Mouse (Mus musculus) heart, postnatal 0 days (tissue): Measurements from ENCODE around the gene Apoa5. TPM values are rescaled to one million over a fixed set of nuclear protein-coding genes. Genes with fewer than 3 reads are reported as not detected.
A peak's percentile ranks its signal among the peaks of the same experiment; 100 is the strongest.

Experiments
- ATAC-seq: fragments of 200-750 bp; cut with Nextera tagmentation; 2 replicates; pipeline ENCODE4 v1.8.0; 2017; ENCODE audit warnings: low read depth, moderate number of reproducible peaks, moderate library complexity; ENCODE audit not compliant: insufficient read depth
- DNase-seq: peaks from one replicate; pipeline ENCODE4 v3.0.0-alpha.2; 2016; ENCODE audit warnings: low spot score
- H3K27ac ChIP-seq: fragments of 300-500 bp; sonication (generic); 2 replicates; pipeline ENCODE4 v1.5.1; 2014; ENCODE audit warnings: low read depth, mild to moderate bottlenecking
- H3K27me3 ChIP-seq: fragments of 300-500 bp; sonication (generic); 2 replicates; pipeline ENCODE4 v1.6.1; 2014; ENCODE audit warnings: low read length, mixed read lengths; ENCODE audit not compliant: control insufficient read depth, insufficient read depth
- H3K36me3 ChIP-seq: fragments of 300-500 bp; sonication (generic); replicated peaks from 2 replicates; pipeline ENCODE4 v1.6.1; 2014; ENCODE audit warnings: low read length, mixed read lengths; ENCODE audit not compliant: control insufficient read depth, insufficient read depth
- H3K4me1 ChIP-seq: fragments of 300-500 bp; sonication (generic); 2 replicates; pipeline ENCODE4 v1.6.1; 2014; ENCODE audit warnings: antibody characterized with exemption; ENCODE audit not compliant: control insufficient read depth, insufficient read depth
- H3K4me2 ChIP-seq: fragments of 300-500 bp; sonication (generic); 2 replicates; pipeline ENCODE4 v1.6.1; 2014; ENCODE audit warnings: low read depth, mild to moderate bottlenecking, low read length, moderate library complexity
- H3K4me3 ChIP-seq: fragments of 300-500 bp; sonication (generic); 2 replicates; pipeline ENCODE4 v1.5.1; 2014; ENCODE audit warnings: low read depth, low read length
- H3K9ac ChIP-seq: fragments of 300-500 bp; sonication (generic); replicated peaks from 2 replicates; pipeline ENCODE4 v1.6.1; 2014; ENCODE audit warnings: low read depth, low read length, mixed read lengths
- H3K9me3 ChIP-seq: fragments of 300-500 bp; sonication (generic); replicated peaks from 2 replicates; pipeline ENCODE4 v1.6.1; 2016; ENCODE audit warnings: low read length; ENCODE audit not compliant: control insufficient read depth
- CTCF ChIP-seq: IDR thresholded peaks from 2 replicates; pipeline ENCODE4 v1.5.1; 2016; ENCODE audit warnings: antibody characterized with exemption, control low read depth, low read depth
- EP300 ChIP-seq: IDR thresholded peaks from 2 replicates; pipeline ENCODE4 v1.6.1; 2016; ENCODE audit warnings: antibody characterized with exemption, low read depth
- WGBS: fragments of 180-500 bp; shearing (Covaris S2); extraction: QIAGEN DNeasy Blood & Tissue Kit; methylation state at CpG from one replicate; pipeline ENCODE4 v1.1.7; 2014; 5-methylcytosine and 5-hydroxymethylcytosine counted together
- polyA plus RNA-seq: library from polyadenylated mRNA; unstranded; fragments of >200 nt; fragmentation: Nextera tagmentation; extraction: Ambion mirVana; gene quantifications from 2 replicates; pipeline ENCODE4 v1.2.1, GENCODE M21; 2015
- total RNA-seq: library from RNA; depleted of rRNA; stranded (reverse); fragments of >200 nt; gene quantifications from 2 replicates; pipeline ENCODE4 v1.2.3, GENCODE M21; 2014; ENCODE audit warnings: low replicate concordance; rRNA removed

The Apoa5 gene
- total RNA-seq = 0.23 and 0.80 TPM in 2 replicates
- 0.14 TPM in 1 of 2 replicates, not detected in the other for polyA plus RNA-seq

- Histone ChIP-seq H3K36me3 (no peaks in the 10 kb centered on the region), H3K4me3 (no peak within 1 kb of the TSS), H3K9ac (no peak within 1 kb of the TSS), H3K27ac (no peak within 1 kb of the TSS), H3K4me2 (no peak within 1 kb of the TSS), H3K27me3 (peaks cover 7% of the 10 kb centered on the region), H3K4me1 (0 out of 2 replicates have a peak, but pooled peaks cover under 1% of the 10 kb centered on the region), H3K9me3 (no peaks in the 10 kb centered on the region)
- no peak for DNase-seq
- no peak for ATAC-seq
- WGBS = 49% methylated on average over 7 of the region's 7 CpGs
- no peak for TF ChIP-seq CTCF
- no peak for TF ChIP-seq EP300
These were observed at the start of gene Apoa5 for GRCm38 (mm10) chr9:46268343-46268873. Gene Apoa5 (plus strand): TSS chr9:46268633.

- WGBS = 74% methylated on average over 6 of the region's 6 CpGs
- peak; percentile 22; the same call in 1 of the 2 replicates for ATAC-seq
- Histone ChIP-seq H3K4me1 (no peaks in the 10 kb centered on the region), H3K4me3 (no peak overlapping the region), H3K9me3 (no peaks in the 10 kb centered on the region), H3K27me3 (no peaks in the 10 kb centered on the region), H3K4me2 (no peak overlapping the region), H3K36me3 (peaks cover 45% of the 10 kb centered on the region), H3K27ac (no peak overlapping the region), H3K9ac (no peak overlapping the region)
- DNase-seq = no peak
- TF ChIP-seq CTCF (no peak), EP300 (no peak)
These were observed 45.3 kb upstream of the Apoa5 start for GRCm38 (mm10) chr9:46223090-46223489.

- no peaks in the 10 kb centered on the region for H3K9me3 ChIP-seq
- TF ChIP-seq EP300 (no peak), CTCF (no peak)
- no peaks in the 10 kb centered on the region for H3K4me1 ChIP-seq
- no peak overlapping the region for H3K4me3 ChIP-seq
- no peaks in the 10 kb centered on the region for H3K27me3 ChIP-seq
- DNase-seq (no peak), ATAC-seq (no peak)
- H3K36me3 ChIP-seq = peaks cover 44% of the 10 kb centered on the region
- WGBS = 68% methylated on average over 3 of the region's 3 CpGs
- no peak overlapping the region for H3K4me2 ChIP-seq
- H3K27ac ChIP-seq = no peak overlapping the region
- no peak overlapping the region for H3K9ac ChIP-seq
These were observed 44.3 kb upstream of the Apoa5 start for GRCm38 (mm10) chr9:46224101-46224500.

GRCm38 (mm10) chr9:46224945-46225660, 43.3 kb upstream of the Apoa5 start:
- ATAC-seq = no peak
- no peaks in the 10 kb centered on the region for H3K9me3 ChIP-seq
- TF ChIP-seq CTCF (no peak), EP300 (no peak)
- H3K9ac ChIP-seq = no peak overlapping the region
- no peak for DNase-seq
- H3K27me3 ChIP-seq = no peaks in the 10 kb centered on the region
- H3K36me3 ChIP-seq = peaks cover 34% of the 10 kb centered on the region
- H3K4me3 ChIP-seq = no peak overlapping the region
- H3K4me2 ChIP-seq = no peak overlapping the region
- 59% methylated on average over 5 of the region's 5 CpGs for WGBS
- H3K27ac ChIP-seq = no peak overlapping the region
- peaks cover 1% of the 10 kb centered on the region for H3K4me1 ChIP-seq

GRCm38 (mm10) chr9:46227064-46227614, 41.3 kb upstream of the Apoa5 start:
- WGBS = 51% methylated on average over 3 of the region's 3 CpGs
- no peak for TF ChIP-seq CTCF
- no peak for TF ChIP-seq EP300
- Histone ChIP-seq H3K36me3 (peaks cover 14% of the 10 kb centered on the region), H3K27me3 (peaks cover 14% of the 10 kb centered on the region; the same call in 1 of the 2 replicates), H3K9ac (no peak overlapping the region), H3K9me3 (no peaks in the 10 kb centered on the region), H3K4me2 (no peak overlapping the region), H3K27ac (no peak overlapping the region), H3K4me1 (peaks cover 8% of the 10 kb centered on the region), H3K4me3 (no peak overlapping the region)
- ATAC-seq = no peak
- no peak for DNase-seq
